Mouse (Mus musculus): ENCODE measurements around the gene Ptges3l. TPM values are rescaled to one million over a fixed set of nuclear protein-coding genes. Genes with fewer than 3 reads are reported as not detected.
"Not testable (repeated sequence)": the region's sequence is repeated elsewhere in the genome, so short reads cannot be mapped to it uniquely, and the experiment has no call there.

The Ptges3l gene
- polyA plus RNA-seq, 1 experiment from 2014 or later: 11.1 TPM

DNA sequence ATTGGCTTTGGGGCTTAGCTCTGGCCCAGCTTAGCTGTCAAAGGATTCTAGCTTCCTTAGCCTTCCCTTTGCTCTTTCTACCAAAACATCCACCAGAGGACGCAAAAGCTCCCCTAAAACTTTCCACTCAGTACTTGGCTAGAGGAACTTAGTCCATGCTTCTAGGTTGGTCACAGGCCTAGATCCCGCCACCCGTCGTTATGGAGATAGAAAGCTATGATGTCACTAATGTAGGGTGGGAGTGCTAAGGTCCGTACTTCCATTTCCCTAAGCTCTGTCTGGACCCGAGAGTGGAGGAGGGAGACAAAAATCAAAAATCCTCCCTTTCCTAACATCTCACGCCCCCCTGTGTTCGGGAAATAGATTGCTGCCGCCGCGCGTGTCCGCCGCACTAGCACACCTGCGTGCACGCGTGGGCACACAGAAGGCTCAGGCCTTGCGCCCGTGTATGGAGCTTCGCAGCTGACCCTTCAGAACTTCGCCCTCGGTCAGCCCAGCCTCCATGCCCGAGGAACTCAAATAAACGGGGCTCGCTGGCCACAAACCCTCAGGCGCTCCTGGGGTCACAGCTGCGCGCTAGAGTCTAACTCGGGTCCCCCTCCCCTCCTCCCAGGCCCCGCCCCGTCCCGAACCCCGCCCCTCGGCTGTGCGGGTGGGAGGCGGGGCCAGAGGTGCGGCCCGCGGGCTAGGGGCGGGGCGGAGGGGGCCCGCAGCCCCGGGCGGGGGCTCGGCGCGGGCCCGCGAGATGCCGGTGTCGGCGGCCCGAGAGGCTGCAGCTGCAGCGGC lies 42.5 kb upstream of the Ptges3l start:
- ATAC-seq: peak; percentile 67

DNA sequence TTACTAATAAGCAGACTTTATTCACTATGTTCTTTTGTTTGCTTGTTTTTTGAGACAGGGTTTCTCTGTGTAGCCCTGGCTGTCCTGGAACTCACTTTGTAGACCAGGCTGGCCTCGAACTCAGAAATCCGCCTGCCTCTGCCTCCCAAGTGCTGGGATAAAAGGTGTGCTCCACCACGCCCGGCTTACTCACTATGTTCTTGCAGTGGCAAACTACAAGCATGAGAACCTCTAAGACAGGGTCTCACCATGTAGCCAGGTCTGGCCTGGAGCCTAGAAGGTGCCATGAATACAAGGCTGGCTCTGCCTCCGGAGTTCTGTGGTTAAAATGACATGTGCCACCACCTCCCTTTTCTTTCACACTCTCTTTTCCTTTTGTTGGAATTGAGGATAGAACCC lies 41.4 kb upstream of the Ptges3l start:
- peak overlapping the region; percentile 93; the same call in 1 of the 2 replicates for H3K4me2 ChIP-seq (ENCODE audit: low read depth, low read length)
- H3K4me1 ChIP-seq (ENCODE audit: control insufficient read depth, insufficient read depth, low read length): peaks cover 34% of the 10 kb centered on the region
- not testable (repeated sequence) for H3K36me3 ChIP-seq (ENCODE audit: control insufficient read depth, insufficient read depth, low read length); H3K9ac ChIP-seq (ENCODE audit: low read depth, low read length); ATAC-seq; H3K27me3 ChIP-seq (replicated peaks; ENCODE audit: control insufficient read depth, insufficient read depth, low read length); H3K27ac ChIP-seq (ENCODE audit: low read length); H3K9me3 ChIP-seq (ENCODE audit: control insufficient read depth, low read length)
- H3K4me3 ChIP-seq (ENCODE audit: low read length): peak overlapping the region; percentile 91; the same call in 1 of the 2 replicates
- WGBS: 53% methylated on average over 5 of the region's 5 CpGs

More for the DNA sequence above, 42.5 kb upstream of the Ptges3l start:
- Histone ChIP-seq H3K27ac (ENCODE audit: low read length) (peak overlapping the region; percentile 80), H3K4me3 (ENCODE audit: low read length) (peak overlapping the region; percentile 82), H3K9me3 (ENCODE audit: control insufficient read depth, low read length) (no peaks in the 10 kb centered on the region), H3K9ac (ENCODE audit: low read depth, low read length) (peak overlapping the region; percentile 84), H3K27me3 (replicated peaks; ENCODE audit: control insufficient read depth, insufficient read depth, low read length) (no peaks in the 10 kb centered on the region), H3K36me3 (ENCODE audit: control insufficient read depth, insufficient read depth, low read length) (no peaks in the 10 kb centered on the region), H3K4me2 (ENCODE audit: low read depth, low read length) (peak overlapping the region; percentile 96), H3K4me1 (ENCODE audit: control insufficient read depth, insufficient read depth, low read length) (peaks cover 26% of the 10 kb centered on the region)
- under 1% methylated on average over 44 of the region's 54 CpGs for WGBS

DNA sequence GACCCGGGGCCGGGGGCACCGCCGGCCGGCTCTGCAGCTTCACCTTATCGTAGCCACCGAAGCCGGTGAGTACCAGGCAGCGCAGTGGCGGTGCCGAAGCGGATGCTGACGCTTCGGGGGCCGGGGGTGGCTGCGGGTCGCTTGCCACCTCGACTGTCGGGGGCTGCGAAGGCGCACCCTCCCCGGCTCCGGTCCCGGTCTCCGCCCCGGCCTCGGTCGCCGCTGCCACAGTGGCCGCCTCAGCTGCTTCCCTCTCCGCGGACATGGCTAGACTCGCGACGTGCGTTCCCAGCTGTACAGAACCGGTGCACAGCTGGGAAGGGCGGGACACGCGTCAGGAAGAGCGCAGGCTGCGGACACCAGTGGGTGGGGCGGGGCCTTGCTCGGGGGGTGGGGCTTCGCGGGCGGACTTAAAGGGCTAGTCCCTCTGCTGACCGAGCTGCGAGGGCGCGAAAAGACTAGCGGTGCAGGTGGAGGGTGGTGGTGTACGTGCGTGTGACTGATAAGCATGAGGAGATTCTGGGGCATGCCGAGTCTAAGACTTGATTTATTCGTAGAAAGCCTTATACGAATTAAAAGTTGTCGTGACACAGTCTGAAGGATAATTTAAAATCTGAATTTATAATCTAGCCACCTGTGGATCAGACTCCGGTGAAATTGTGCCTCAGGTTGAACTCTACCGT lies 40.9 kb upstream of the Ptges3l start, which contains the start of gene Vat1:
Vat1 (minus strand) TSS at position 362 of the 683 bp plus-strand sequence.
- under 1% methylated on average over 60 of the region's 60 CpGs for WGBS
- H3K4me2 ChIP-seq (ENCODE audit: low read depth, low read length): peak within 1 kb of the TSS; percentile 93
- peaks cover 34% of the 10 kb centered on the region for H3K4me1 ChIP-seq (ENCODE audit: control insufficient read depth, insufficient read depth, low read length)
- H3K9me3 ChIP-seq (ENCODE audit: control insufficient read depth, low read length): no peaks in the 10 kb centered on the region
- peak within 1 kb of the TSS; percentile 92 for H3K27ac ChIP-seq (ENCODE audit: low read length)
- no peaks in the 10 kb centered on the region for H3K27me3 ChIP-seq (replicated peaks; ENCODE audit: control insufficient read depth, insufficient read depth, low read length)
- H3K36me3 ChIP-seq (ENCODE audit: control insufficient read depth, insufficient read depth, low read length): peaks cover 5% of the 10 kb centered on the region; the same call in 1 of the 2 replicates
- H3K9ac ChIP-seq (ENCODE audit: low read depth, low read length): peak within 1 kb of the TSS; percentile 86
- peak within 1 kb of the TSS; percentile 91 for H3K4me3 ChIP-seq (ENCODE audit: low read length)
- peak; percentile 56 for ATAC-seq

DNA sequence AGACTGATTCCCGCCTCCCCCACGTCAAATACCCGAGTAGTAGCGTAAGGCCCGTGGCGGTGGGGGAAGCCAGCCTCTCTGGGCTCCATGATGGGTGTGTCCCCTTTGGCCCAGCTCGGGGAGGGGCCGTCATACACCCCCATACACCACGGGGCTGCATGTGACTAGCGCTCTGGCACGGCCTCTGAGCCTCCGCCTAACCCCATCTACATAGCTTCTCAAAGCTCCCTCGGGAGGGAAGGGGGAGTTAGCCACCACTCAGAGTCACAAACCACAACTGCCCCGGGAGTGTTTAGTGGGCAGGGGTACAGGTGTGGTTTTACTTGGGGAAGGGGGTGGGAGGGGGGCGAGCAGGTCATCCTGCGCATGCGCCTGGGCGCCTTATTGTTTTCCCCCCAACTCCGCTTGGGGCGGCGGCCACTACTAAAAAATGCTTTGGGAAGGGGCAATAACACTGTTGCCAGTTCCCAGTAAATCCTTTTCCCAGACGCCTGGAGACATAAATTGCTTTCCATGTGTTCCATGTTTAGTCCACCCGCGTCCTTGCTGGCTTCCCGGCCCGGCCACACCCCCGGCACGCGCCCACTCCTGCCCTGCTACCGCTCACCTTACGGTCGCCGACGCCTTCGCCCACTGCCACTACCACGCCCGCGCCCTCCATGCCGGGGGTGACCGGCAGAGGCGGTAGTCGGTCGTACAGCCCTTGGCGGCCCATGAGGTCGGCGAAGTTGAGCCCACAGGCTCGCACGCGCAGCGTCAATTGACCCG lies 40.2 kb upstream of the Ptges3l start:
- Histone ChIP-seq H3K4me3 (ENCODE audit: low read length) (peak overlapping the region; percentile 91), H3K27me3 (replicated peaks; ENCODE audit: control insufficient read depth, insufficient read depth, low read length) (no peaks in the 10 kb centered on the region), H3K4me2 (ENCODE audit: low read depth, low read length) (peak overlapping the region; percentile 93), H3K4me1 (ENCODE audit: control insufficient read depth, insufficient read depth, low read length) (peaks cover 34% of the 10 kb centered on the region), H3K9me3 (ENCODE audit: control insufficient read depth, low read length) (no peaks in the 10 kb centered on the region), H3K9ac (ENCODE audit: low read depth, low read length) (peak overlapping the region; percentile 86), H3K27ac (ENCODE audit: low read length) (peak overlapping the region; percentile 92), H3K36me3 (ENCODE audit: control insufficient read depth, insufficient read depth, low read length) (peaks cover 5% of the 10 kb centered on the region; the same call in 1 of the 2 replicates)
- 1% methylated on average over 51 of the region's 51 CpGs for WGBS
- peak; percentile 53 for ATAC-seq

DNA sequence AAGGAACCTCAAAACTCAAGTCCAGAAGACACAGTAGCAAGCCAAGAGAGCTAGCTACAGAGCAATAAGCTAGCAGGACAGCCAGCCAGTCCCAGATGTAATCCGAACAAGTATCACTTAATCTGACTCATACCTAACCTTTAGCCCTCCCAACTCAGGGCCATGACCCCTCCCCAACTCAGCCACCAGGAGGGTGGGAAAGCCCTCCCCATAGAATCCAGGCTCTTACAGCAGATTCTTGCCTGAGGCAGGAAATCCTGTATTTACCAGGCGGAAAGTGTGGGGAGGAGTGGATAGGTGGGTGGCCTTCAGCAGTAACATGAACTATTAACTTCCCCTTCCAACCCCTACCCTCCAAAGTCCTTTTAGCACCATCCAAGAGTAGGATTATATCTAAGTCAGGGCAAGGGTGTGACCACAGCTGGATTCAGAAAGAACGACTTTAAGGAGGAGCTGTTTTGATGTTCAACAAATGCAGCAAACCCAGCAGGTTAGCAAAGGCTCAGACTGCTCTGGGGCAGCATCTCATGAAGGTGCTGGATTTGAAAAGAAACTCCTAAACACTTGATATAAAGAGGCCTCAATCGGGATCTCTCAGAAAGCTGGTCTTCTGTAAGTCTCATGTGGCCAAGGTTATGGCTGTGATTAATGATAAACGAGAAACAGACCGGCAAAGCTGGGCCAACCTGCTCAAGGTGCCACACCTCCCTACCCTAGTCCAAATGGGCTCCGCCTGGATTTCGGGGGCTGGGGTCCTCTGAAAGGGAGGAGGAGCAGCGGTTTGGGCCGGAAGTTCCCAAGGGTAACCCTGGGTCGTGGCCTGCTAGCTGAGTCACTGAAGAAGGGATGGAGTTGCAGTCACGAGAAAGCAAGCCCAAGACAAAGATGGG lies 39.3 kb upstream of the Ptges3l start, which contains the start of gene Rnd2:
Rnd2 (plus strand) TSS at position 789 of the 890 bp plus-strand sequence.
- no peaks in the 10 kb centered on the region for H3K9me3 ChIP-seq (ENCODE audit: control insufficient read depth, low read length)
- peak; percentile 34 for ATAC-seq
- peak within 1 kb of the TSS; percentile 93 for H3K4me2 ChIP-seq (ENCODE audit: low read depth, low read length)
- H3K4me1 ChIP-seq (ENCODE audit: control insufficient read depth, insufficient read depth, low read length): peaks cover 38% of the 10 kb centered on the region
- peak within 1 kb of the TSS; percentile 91 for H3K4me3 ChIP-seq (ENCODE audit: low read length)
- 10% methylated on average over 12 of the region's 12 CpGs for WGBS
- no peaks in the 10 kb centered on the region for H3K27me3 ChIP-seq (replicated peaks; ENCODE audit: control insufficient read depth, insufficient read depth, low read length)
- peaks cover 5% of the 10 kb centered on the region; the same call in 1 of the 2 replicates for H3K36me3 ChIP-seq (ENCODE audit: control insufficient read depth, insufficient read depth, low read length)
- H3K9ac ChIP-seq (ENCODE audit: low read depth, low read length): peak within 1 kb of the TSS; percentile 86
- peak within 1 kb of the TSS; percentile 92 for H3K27ac ChIP-seq (ENCODE audit: low read length)

DNA sequence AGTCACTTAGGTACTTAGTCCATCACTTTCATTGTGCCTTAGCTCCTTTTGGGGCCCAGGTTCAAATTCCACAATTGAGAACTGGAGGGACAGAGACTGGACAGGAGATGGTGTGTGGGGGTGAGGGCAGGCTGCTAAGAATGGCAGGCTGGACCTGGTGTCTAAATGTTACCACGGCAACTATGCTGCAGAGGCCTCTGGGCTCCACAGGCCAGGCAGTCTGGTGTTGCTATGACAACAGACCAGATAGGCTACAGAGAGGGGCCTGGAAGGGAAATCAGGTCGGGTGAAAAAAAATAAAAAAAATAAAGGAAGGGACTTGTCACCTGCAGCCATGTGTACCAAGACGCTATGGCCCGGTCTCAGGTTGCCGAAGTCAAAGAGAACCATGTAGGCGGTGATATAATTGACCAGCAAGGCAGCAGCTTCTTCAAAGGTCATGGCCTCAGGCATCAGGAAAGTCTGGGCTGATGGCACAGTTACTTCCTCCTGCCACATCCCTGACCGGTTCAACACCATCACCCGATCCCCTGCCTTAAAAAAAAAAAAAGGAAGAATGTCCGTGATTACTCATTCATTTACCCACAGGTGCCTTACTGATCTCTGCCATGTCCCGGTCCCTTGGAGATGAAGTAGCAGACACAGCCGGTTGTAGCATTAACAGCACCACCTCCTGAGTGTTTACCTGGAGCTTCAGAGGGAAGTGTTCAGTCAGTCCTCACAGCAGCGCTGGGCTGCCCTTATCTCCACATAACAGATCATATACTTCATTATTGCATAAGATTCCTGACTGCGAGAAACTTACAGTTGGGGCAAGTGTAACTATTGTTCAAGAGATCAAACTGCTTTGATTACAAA lies 37.7 kb upstream of the Ptges3l start:
- Histone ChIP-seq H3K9ac (ENCODE audit: low read depth, low read length) (0 out of 2 replicates have a peak overlapping the region, but pooled peaks have one; percentile 16), H3K27ac (ENCODE audit: low read length) (peak overlapping the region; percentile 92), H3K4me1 (ENCODE audit: control insufficient read depth, insufficient read depth, low read length) (peaks cover 39% of the 10 kb centered on the region), H3K36me3 (ENCODE audit: control insufficient read depth, insufficient read depth, low read length) (peaks cover 10% of the 10 kb centered on the region), H3K9me3 (ENCODE audit: control insufficient read depth, low read length) (no peaks in the 10 kb centered on the region), H3K4me2 (ENCODE audit: low read depth, low read length) (peak overlapping the region; percentile 93), H3K27me3 (replicated peaks; ENCODE audit: control insufficient read depth, insufficient read depth, low read length) (no peaks in the 10 kb centered on the region), H3K4me3 (ENCODE audit: low read length) (no peak overlapping the region)
- peak; percentile 14 for ATAC-seq
- WGBS: 22% methylated on average over 13 of the region's 13 CpGs

DNA sequence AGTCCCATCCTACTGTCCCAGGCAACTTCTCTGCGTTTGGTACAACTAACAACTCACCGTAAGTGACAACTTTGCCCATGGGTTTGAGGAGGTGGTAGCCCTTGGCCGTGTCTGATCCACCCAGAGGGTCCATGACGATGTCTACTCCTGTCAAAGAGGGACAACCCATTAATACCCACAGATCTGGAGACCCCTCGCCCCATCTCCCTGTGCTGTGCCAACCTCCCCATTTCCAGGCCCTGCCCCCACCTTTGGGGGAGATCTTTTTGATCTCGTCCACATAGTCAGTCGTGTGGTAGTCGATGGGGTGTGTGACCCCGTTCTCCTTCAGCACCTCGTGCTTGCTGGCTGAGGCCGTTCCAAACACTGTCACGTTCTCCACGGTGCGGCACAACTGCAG lies 37.0 kb upstream of the Ptges3l start:
- WGBS: 78% methylated on average over 14 of the region's 14 CpGs
- peaks cover 37% of the 10 kb centered on the region for H3K4me1 ChIP-seq (ENCODE audit: control insufficient read depth, insufficient read depth, low read length)
- no peak for ATAC-seq

DNA sequence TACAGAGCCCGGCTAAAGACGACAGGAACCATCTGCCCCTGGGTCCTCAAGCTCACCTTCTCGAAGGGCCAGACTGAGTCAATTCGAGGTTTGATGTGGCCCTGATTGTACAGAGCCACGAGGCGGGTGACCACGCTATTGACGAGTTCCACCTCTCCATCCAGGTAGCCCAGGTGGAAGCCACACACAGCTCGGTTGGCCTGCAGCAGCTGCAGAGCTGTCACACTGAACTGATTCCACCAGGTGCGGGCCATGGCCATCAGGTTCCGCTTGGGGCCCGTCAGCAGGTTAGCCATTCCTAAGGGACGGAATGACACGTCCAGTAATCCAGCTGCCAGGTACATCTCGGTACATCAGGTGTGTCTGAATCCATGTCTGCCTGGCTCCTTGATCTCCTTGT lies 35.2 kb upstream of the Ptges3l start:
- no peak for ATAC-seq
- Histone ChIP-seq H3K9ac (ENCODE audit: low read depth, low read length) (no peak overlapping the region), H3K4me1 (ENCODE audit: control insufficient read depth, insufficient read depth, low read length) (peaks cover 38% of the 10 kb centered on the region), H3K9me3 (ENCODE audit: control insufficient read depth, low read length) (no peaks in the 10 kb centered on the region), H3K27ac (ENCODE audit: low read length) (no peak overlapping the region), H3K27me3 (replicated peaks; ENCODE audit: control insufficient read depth, insufficient read depth, low read length) (no peaks in the 10 kb centered on the region), H3K4me2 (ENCODE audit: low read depth, low read length) (no peak overlapping the region), H3K4me3 (ENCODE audit: low read length) (no peak overlapping the region), H3K36me3 (ENCODE audit: control insufficient read depth, insufficient read depth, low read length) (peaks cover 13% of the 10 kb centered on the region)
- 81% methylated on average over 15 of the region's 15 CpGs for WGBS

More for the DNA sequence above, 37.0 kb upstream of the Ptges3l start:
- Histone ChIP-seq H3K4me2 (ENCODE audit: low read depth, low read length) (no peak overlapping the region), H3K9ac (ENCODE audit: low read depth, low read length) (0 out of 2 replicates have a peak overlapping the region, but pooled peaks have one; percentile 16), H3K27ac (ENCODE audit: low read length) (peak overlapping the region; percentile 92), H3K36me3 (ENCODE audit: control insufficient read depth, insufficient read depth, low read length) (peaks cover 13% of the 10 kb centered on the region), H3K4me3 (ENCODE audit: low read length) (no peak overlapping the region), H3K9me3 (ENCODE audit: control insufficient read depth, low read length) (no peaks in the 10 kb centered on the region), H3K27me3 (replicated peaks; ENCODE audit: control insufficient read depth, insufficient read depth, low read length) (no peaks in the 10 kb centered on the region)

Measured in intestine, embryonic 16.5 days (tissue).